Mouse (Mus musculus) stomach, embryonic 15.5 days (tissue): ENCODE data around the gene Hist2h2aa2. TPM values are rescaled to one million over a fixed set of nuclear protein-coding genes. Genes with fewer than 3 reads are reported as not detected.
"Not testable (repeated sequence)": the region's sequence is repeated elsewhere in the genome, so short reads cannot be mapped to it uniquely, and the experiment has no call there.

Experiments
- ATAC-seq: fragments of 200-750 bp; cut with Nextera tagmentation; 2 replicates; pipeline ENCODE4 v1.8.0; 2017; ENCODE audit warnings: low read depth, moderate number of reproducible peaks, moderate TSS enrichment; ENCODE audit not compliant: insufficient read depth, low FRiP score
- H3K27ac ChIP-seq: fragments of 300-500 bp; sonication (generic); 2 replicates; pipeline ENCODE4 v1.5.1; 2015; ENCODE audit warnings: mild to moderate bottlenecking, inconsistent platforms
- H3K27me3 ChIP-seq: fragments of 300-500 bp; sonication (generic); replicated peaks from 2 replicates; pipeline ENCODE4 v1.6.1; 2015; ENCODE audit warnings: inconsistent platforms
- H3K36me3 ChIP-seq: fragments of 300-500 bp; sonication (generic); 2 replicates; pipeline ENCODE4 v1.6.1; 2015; ENCODE audit warnings: inconsistent platforms
- H3K4me1 ChIP-seq: fragments of 300-500 bp; sonication (generic); 2 replicates; pipeline ENCODE4 v1.6.1; 2015; ENCODE audit warnings: inconsistent platforms
- H3K4me2 ChIP-seq: fragments of 300-500 bp; sonication (generic); 2 replicates; pipeline ENCODE4 v1.6.1; 2015; ENCODE audit warnings: mild to moderate bottlenecking, inconsistent platforms
- H3K4me3 ChIP-seq: fragments of 300-500 bp; sonication (generic); replicated peaks from 2 replicates; pipeline ENCODE4 v1.5.1; 2015; ENCODE audit warnings: inconsistent platforms
- H3K9ac ChIP-seq: fragments of 300-500 bp; sonication (generic); 2 replicates; pipeline ENCODE4 v1.6.1; 2015; ENCODE audit warnings: inconsistent platforms
- H3K9me3 ChIP-seq: fragments of 300-500 bp; sonication (generic); 2 replicates; pipeline ENCODE4 v1.6.1; 2016; ENCODE audit warnings: inconsistent platforms
- WGBS: fragments of 180-500 bp; shearing (Covaris S2); methylation state at CpG from one replicate; pipeline ENCODE4 v1.1.7; 2015; 5-methylcytosine and 5-hydroxymethylcytosine counted together
- polyA plus RNA-seq: library from polyadenylated mRNA; unstranded; fragments of >200 nt; fragmentation: Nextera tagmentation; extraction: Ambion mirVana; gene quantifications from 2 replicates; pipeline ENCODE4 v1.2.1, GENCODE M21; 2015

The Hist2h2aa2 gene
- polyA plus RNA-seq, 1 experiment from 2014 or later = 70.5 TPM

- Histone ChIP-seq H3K9ac (no peak overlapping the region; the same call in 1 of the 2 replicates), H3K4me3 (peak overlapping the region; percentile 52; the same call in 1 of the 2 replicates), H3K4me1 (peaks cover 17% of the 10 kb centered on the region; the same call in 1 of the 2 replicates), H3K4me2 (peak overlapping the region; percentile 57), H3K36me3 (no peaks in the 10 kb centered on the region), H3K27ac (peak overlapping the region; percentile 99), H3K27me3 (no peaks in the 10 kb centered on the region), H3K9me3 (no peaks in the 10 kb centered on the region)
- 73% methylated on average over 7 of the region's 7 CpGs for WGBS
- ATAC-seq = no peak
Measured at GRCm38 (mm10) chr3:96243921-96244572, 4.0 kb upstream of the Hist2h2aa2 start.

DNA sequence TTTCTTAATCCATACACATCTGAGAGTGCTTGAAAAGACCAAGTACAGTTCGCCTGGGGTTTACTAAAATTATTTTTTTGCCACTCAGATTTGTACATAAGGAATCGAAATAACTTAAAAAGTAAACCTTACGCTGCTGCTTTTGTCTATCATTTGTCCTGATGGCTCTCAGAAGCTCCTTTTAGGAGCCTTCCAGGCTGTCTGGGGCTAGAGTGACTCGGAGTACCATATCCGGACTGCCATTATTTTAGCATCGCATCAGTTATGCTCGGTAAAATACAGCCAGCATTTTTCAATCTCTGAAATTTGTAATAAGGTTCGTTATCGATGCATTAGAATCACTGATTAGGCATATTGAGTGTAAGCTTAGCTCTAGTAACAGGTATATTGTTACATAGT, 722 bp upstream of the Hist2h2aa2 start:
- WGBS = 75% methylated on average over 9 of the region's 9 CpGs
- Histone ChIP-seq H3K4me2 (peak overlapping the region; percentile 45; the same call in 1 of the 2 replicates), H3K36me3 (no peaks in the 10 kb centered on the region), H3K4me1 (peaks cover 21% of the 10 kb centered on the region), H3K9me3 (no peaks in the 10 kb centered on the region), H3K27ac (peak overlapping the region; percentile 90), H3K27me3 (no peaks in the 10 kb centered on the region), H3K9ac (no peak overlapping the region), H3K4me3 (no peak overlapping the region)
- ATAC-seq = no peak

GRCm38 (mm10) chr3:96238954-96239793, 902 bp downstream of the Hist2h2aa2 start, which contains the start of gene Hist2h3c2:
Gene Hist2h3c2 (minus strand): TSS chr3:96239127.
- not testable (repeated sequence) for H3K36me3 ChIP-seq, H3K9me3 ChIP-seq, H3K27me3 ChIP-seq
- Histone ChIP-seq H3K27ac (peak within 1 kb of the TSS; percentile 76), H3K4me1 (peaks cover 18% of the 10 kb centered on the region), H3K4me3 (peak within 1 kb of the TSS; percentile 44), H3K4me2 (peak within 1 kb of the TSS; percentile 54), H3K9ac (peak within 1 kb of the TSS; percentile 52)
- ATAC-seq = peak; percentile 91
- 0% methylated on average over 28 of the region's 68 CpGs for WGBS

GRCm38 (mm10) chr3:96237904-96238511, 2.1 kb downstream of the Hist2h2aa2 start:
- H3K27me3 ChIP-seq = no peaks in the 10 kb centered on the region
- H3K9me3 ChIP-seq = no peaks in the 10 kb centered on the region
- H3K4me3 ChIP-seq = peak overlapping the region; percentile 44
- under 1% methylated on average over 12 of the region's 12 CpGs for WGBS
- peak overlapping the region; percentile 54 for H3K4me2 ChIP-seq
- peak overlapping the region; percentile 52 for H3K9ac ChIP-seq
- H3K36me3 ChIP-seq = no peaks in the 10 kb centered on the region
- H3K4me1 ChIP-seq = peaks cover 8% of the 10 kb centered on the region
- no peak for ATAC-seq
- H3K27ac ChIP-seq = peak overlapping the region; percentile 76

- H3K9ac ChIP-seq = peak overlapping the region; percentile 52
- ATAC-seq = no peak
- WGBS = 16% methylated on average over 7 of the region's 7 CpGs
- H3K27ac ChIP-seq = peak overlapping the region; percentile 76
- no peaks in the 10 kb centered on the region for H3K36me3 ChIP-seq
- peak overlapping the region; percentile 54 for H3K4me2 ChIP-seq
- H3K9me3 ChIP-seq = no peaks in the 10 kb centered on the region
- no peaks in the 10 kb centered on the region for H3K27me3 ChIP-seq
- peak overlapping the region; percentile 44 for H3K4me3 ChIP-seq
- peaks cover 8% of the 10 kb centered on the region for H3K4me1 ChIP-seq
Measured at GRCm38 (mm10) chr3:96237335-96237903, 2.7 kb downstream of the Hist2h2aa2 start.

GRCm38 (mm10) chr3:96236834-96237334, 3.2 kb downstream of the Hist2h2aa2 start:
- peak overlapping the region; percentile 52; the same call in 1 of the 2 replicates for H3K9ac ChIP-seq
- no peaks in the 10 kb centered on the region for H3K9me3 ChIP-seq
- WGBS = 69% methylated on average over 4 of the region's 4 CpGs
- ATAC-seq = no peak
- peak overlapping the region; percentile 44 for H3K4me3 ChIP-seq
- peaks cover 8% of the 10 kb centered on the region for H3K4me1 ChIP-seq
- no peaks in the 10 kb centered on the region for H3K36me3 ChIP-seq
- no peaks in the 10 kb centered on the region for H3K27me3 ChIP-seq
- peak overlapping the region; percentile 76 for H3K27ac ChIP-seq
- peak overlapping the region; percentile 54 for H3K4me2 ChIP-seq

GRCm38 (mm10) chr3:96235836-96236235, 4.2 kb downstream of the Hist2h2aa2 start:
- Histone ChIP-seq H3K36me3 (no peaks in the 10 kb centered on the region), H3K4me1 (peaks cover 8% of the 10 kb centered on the region), H3K4me3 (no peak overlapping the region), H3K4me2 (no peak overlapping the region), H3K27me3 (no peaks in the 10 kb centered on the region), H3K9ac (no peak overlapping the region), H3K27ac (no peak overlapping the region), H3K9me3 (no peaks in the 10 kb centered on the region)
- 58% methylated on average over 3 of the region's 3 CpGs for WGBS
- ATAC-seq = no peak

- ATAC-seq = no peak
- WGBS = 87% methylated on average over 2 of the region's 2 CpGs
- no peak overlapping the region for H3K27ac ChIP-seq
Measured at GRCm38 (mm10) chr3:96234914-96235313, 5.2 kb downstream of the Hist2h2aa2 start.

DNA sequence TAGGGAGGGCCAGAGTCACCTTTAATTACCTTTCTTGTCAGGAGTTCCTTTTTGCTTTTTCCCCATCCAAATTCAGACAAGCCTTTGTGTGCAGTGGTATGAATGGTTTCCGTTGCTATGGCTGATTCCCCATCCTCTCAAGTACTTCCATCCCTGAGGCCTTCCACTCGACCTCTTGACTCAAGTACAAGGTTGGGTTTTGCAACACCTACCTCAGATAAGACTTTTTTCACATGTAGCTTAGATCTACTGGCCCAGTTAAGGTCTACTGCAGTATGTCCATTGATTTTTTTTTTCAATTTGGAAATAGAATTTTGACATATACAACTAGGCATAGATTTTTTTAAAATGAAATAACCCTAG, 8.3 kb downstream of the Hist2h2aa2 start:
- no peak for ATAC-seq
- 61% methylated on average over 2 of the region's 2 CpGs for WGBS
- Histone ChIP-seq H3K4me3 (no peak overlapping the region), H3K9ac (no peak overlapping the region), H3K36me3 (no peaks in the 10 kb centered on the region), H3K9me3 (no peaks in the 10 kb centered on the region), H3K27me3 (no peaks in the 10 kb centered on the region), H3K27ac (no peak overlapping the region), H3K4me1 (peaks cover under 1% of the 10 kb centered on the region), H3K4me2 (no peak overlapping the region)

More at GRCm38 (mm10) chr3:96234914-96235313, 5.2 kb downstream of the Hist2h2aa2 start:
- H3K4me1 ChIP-seq = peaks cover 8% of the 10 kb centered on the region
- H3K4me3 ChIP-seq = no peak overlapping the region
- H3K36me3 ChIP-seq = no peaks in the 10 kb centered on the region
- H3K4me2 ChIP-seq = no peak overlapping the region
- no peaks in the 10 kb centered on the region for H3K27me3 ChIP-seq
- no peak overlapping the region for H3K9ac ChIP-seq
- H3K9me3 ChIP-seq = no peaks in the 10 kb centered on the region

- H3K36me3 ChIP-seq = no peaks in the 10 kb centered on the region
- ATAC-seq = no peak
- H3K4me1 ChIP-seq = no peaks in the 10 kb centered on the region
- no peak overlapping the region for H3K4me2 ChIP-seq
- no peak overlapping the region for H3K4me3 ChIP-seq
- 76% methylated on average over 4 of the region's 4 CpGs for WGBS
- no peak overlapping the region for H3K9ac ChIP-seq
- H3K9me3 ChIP-seq = no peaks in the 10 kb centered on the region
- no peak overlapping the region for H3K27ac ChIP-seq
- no peaks in the 10 kb centered on the region for H3K27me3 ChIP-seq
Measured at GRCm38 (mm10) chr3:96230910-96231757, 8.9 kb downstream of the Hist2h2aa2 start.

DNA sequence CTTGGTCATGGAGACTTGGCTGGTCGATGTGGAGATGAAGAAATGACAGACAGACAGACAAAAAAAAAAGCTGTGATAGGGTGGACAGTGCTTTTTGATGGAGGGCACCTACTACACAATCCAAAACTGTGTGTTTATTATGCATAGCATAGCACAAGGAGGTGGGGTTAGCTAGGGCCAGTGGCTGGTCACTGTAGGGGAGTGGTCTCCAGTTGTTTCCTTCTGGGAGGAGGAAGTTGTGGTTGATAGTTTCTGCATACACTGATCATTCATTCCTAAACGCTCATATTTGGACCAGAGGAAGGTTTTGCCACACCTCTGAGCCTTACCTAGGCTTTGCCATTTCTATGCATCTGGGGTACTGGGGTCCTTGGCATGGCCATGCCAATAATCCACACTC, 9.7 kb downstream of the Hist2h2aa2 start:
- H3K27me3 ChIP-seq = no peaks in the 10 kb centered on the region
- H3K36me3 ChIP-seq = no peaks in the 10 kb centered on the region
- ATAC-seq = no peak
- no peak overlapping the region for H3K4me3 ChIP-seq
- H3K9ac ChIP-seq = no peak overlapping the region
- no peaks in the 10 kb centered on the region for H3K9me3 ChIP-seq
- 69% methylated on average over 2 of the region's 2 CpGs for WGBS
- H3K4me2 ChIP-seq = no peak overlapping the region
- no peaks in the 10 kb centered on the region for H3K4me1 ChIP-seq
- no peak overlapping the region for H3K27ac ChIP-seq
